Mouse (Mus musculus) myocyte (in vitro differentiated cells): Measurements from ENCODE around the gene Zc3h12c. TPM values are rescaled to one million over a fixed set of nuclear protein-coding genes. Genes with fewer than 3 reads are reported as not detected.

ENCODE experiments used
- H3K27me3 ChIP-seq: one replicate; pipeline ENCODE4 v1.6.1; 2011; ENCODE audit not compliant: control insufficient read depth, insufficient read depth, insufficient read length
- H3K36me3 ChIP-seq: one replicate; pipeline ENCODE4 v1.6.1; 2011; ENCODE audit not compliant: control insufficient read depth, insufficient read depth
- H3K4me2 ChIP-seq: one replicate; pipeline ENCODE4 v1.6.1; 2011; ENCODE audit warnings: low read depth, control low read depth
- H3K4me3 ChIP-seq: one replicate; pipeline ENCODE4 v1.5.1; 2011; ENCODE audit warnings: mild to moderate bottlenecking, control low read depth, moderate library complexity
- H3K79me2 ChIP-seq: one replicate; pipeline ENCODE4 v1.6.1; 2011; ENCODE audit not compliant: control insufficient read depth, insufficient read depth
- H3ac ChIP-seq: one replicate; pipeline ENCODE4 v1.6.1; 2011; ENCODE audit not compliant: control insufficient read depth, insufficient read length
- CEBPB ChIP-seq: IDR thresholded peaks from 2 replicates; pipeline ENCODE4 v1.6.1; 2011; ENCODE audit warnings: mild to moderate bottlenecking, moderate library complexity; ENCODE audit not compliant: poor library complexity, insufficient read depth, severe bottlenecking
- E2F4 ChIP-seq: IDR thresholded peaks from one replicate; pipeline ENCODE4 v1.6.1; 2011; ENCODE audit warnings: mild to moderate bottlenecking, control low read depth, moderate library complexity; ENCODE audit not compliant: insufficient read depth
- MAX ChIP-seq: IDR thresholded peaks from one replicate; pipeline ENCODE4 v1.6.1; 2011; ENCODE audit warnings: low read depth, mild to moderate bottlenecking, control low read depth
- MYOD1 ChIP-seq, 3 experiments: IDR thresholded peaks; one replicate each; pipeline ENCODE4 v1.6.1; 2011; ENCODE audit warnings: control low read depth in 2 of 3, low read depth in 2 of 3, mild to moderate bottlenecking in 2 of 3, moderate library complexity in 1 of 3; ENCODE audit not compliant: insufficient read length in 2 of 3, control insufficient read depth in 1 of 3
- MYOG ChIP-seq, 3 experiments: IDR thresholded peaks; one replicate each; pipeline ENCODE4 v1.6.1; 2011; ENCODE audit warnings: control low read depth in 2 of 3, low read depth in 2 of 3, mild to moderate bottlenecking in 2 of 3; ENCODE audit not compliant: insufficient read length in 2 of 3, control insufficient read depth in 1 of 3, insufficient read depth in 1 of 3
- POLR2A ChIP-seq: IDR thresholded peaks from one replicate; pipeline ENCODE4 v1.6.1; 2011; ENCODE audit warnings: low read depth, mild to moderate bottlenecking, control low read depth, moderate library complexity; ENCODE audit not compliant: insufficient read length
- POLR2AphosphoS2 ChIP-seq: IDR thresholded peaks from one replicate; pipeline ENCODE4 v1.6.1; 2011; ENCODE audit warnings: low read depth, control low read depth; ENCODE audit not compliant: insufficient read length
- REST ChIP-seq: IDR thresholded peaks from one replicate; pipeline ENCODE4 v1.6.1; 2011; ENCODE audit warnings: mild to moderate bottlenecking, control low read depth, moderate library complexity; ENCODE audit not compliant: insufficient read depth, insufficient read length
- SRF ChIP-seq: IDR thresholded peaks from one replicate; pipeline ENCODE4 v1.6.1; 2011; ENCODE audit warnings: low read depth; ENCODE audit not compliant: control insufficient read depth, insufficient read length
- TCF12 ChIP-seq: IDR thresholded peaks from one replicate; pipeline ENCODE4 v1.6.1; 2011; ENCODE audit warnings: mild to moderate bottlenecking, control low read depth; ENCODE audit not compliant: poor library complexity, insufficient read depth, severe bottlenecking
- TCF3 ChIP-seq: IDR thresholded peaks from one replicate; pipeline ENCODE4 v1.6.1; 2011; ENCODE audit warnings: low read depth, control low read depth; ENCODE audit not compliant: insufficient read length
- USF1 ChIP-seq: IDR thresholded peaks from one replicate; pipeline ENCODE4 v1.6.1; 2011; ENCODE audit warnings: low read depth, mild to moderate bottlenecking, control low read depth, moderate library complexity
- polyA plus RNA-seq: library from polyadenylated mRNA; unstranded; fragments of >200 nt; fragmentation: generic; extraction: Trizol; gene quantifications from one replicate; pipeline ENCODE4 v1.2.1, GENCODE M21; 2012; ENCODE audit warnings: missing spikeins

Zc3h12c gene
- polyA plus RNA-seq, 1 experiment: 1.2 TPM

DNA sequence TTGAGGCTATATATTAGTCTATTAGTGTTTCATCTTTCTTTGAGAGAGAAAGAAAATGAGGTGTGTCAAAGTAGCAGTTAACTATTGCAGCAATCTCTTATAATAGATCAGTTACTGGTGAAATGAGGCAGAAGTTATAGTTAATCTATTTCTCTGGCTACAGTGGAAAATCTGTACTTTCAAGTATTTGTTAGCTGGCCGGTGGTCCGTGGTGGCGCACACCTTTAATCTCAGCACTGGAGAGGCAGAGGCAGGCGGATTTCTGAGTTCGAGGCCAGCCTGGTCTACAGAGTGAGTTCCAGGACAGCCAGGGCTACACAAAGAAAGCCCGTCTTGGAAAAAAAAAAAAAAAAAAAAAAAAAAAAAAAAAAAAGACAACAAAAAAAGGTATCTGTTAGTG, 18.6 kb downstream of the Zc3h12c start:
- Histone ChIP-seq H3ac (no peak overlapping the region), H3K36me3 (no peaks in the 10 kb centered on the region), H3K27me3 (no peaks in the 10 kb centered on the region), H3K4me3 (no peak overlapping the region), H3K79me2 (peaks cover 59% of the 10 kb centered on the region), H3K4me2 (no peak overlapping the region)
- TF ChIP-seq POLR2AphosphoS2 (no peak), SRF (no peak), REST (no peak), MYOG (IDR thresholded peaks at IDR 0.05; ENCODE audit: control insufficient read depth in 1 of 3, insufficient read depth in 1 of 3, insufficient read length in 2 of 3, low read depth in 2 of 3) (no peak), USF1 (no peak), MAX (no peak), TCF3 (no peak), MYOD1 (IDR thresholded peaks at IDR 0.05; ENCODE audit: control insufficient read depth in 1 of 3, insufficient read length in 2 of 3, low read depth in 2 of 3) (no peak), CEBPB (no peak), TCF12 (no peak), E2F4 (no peak), POLR2A (no peak)

DNA sequence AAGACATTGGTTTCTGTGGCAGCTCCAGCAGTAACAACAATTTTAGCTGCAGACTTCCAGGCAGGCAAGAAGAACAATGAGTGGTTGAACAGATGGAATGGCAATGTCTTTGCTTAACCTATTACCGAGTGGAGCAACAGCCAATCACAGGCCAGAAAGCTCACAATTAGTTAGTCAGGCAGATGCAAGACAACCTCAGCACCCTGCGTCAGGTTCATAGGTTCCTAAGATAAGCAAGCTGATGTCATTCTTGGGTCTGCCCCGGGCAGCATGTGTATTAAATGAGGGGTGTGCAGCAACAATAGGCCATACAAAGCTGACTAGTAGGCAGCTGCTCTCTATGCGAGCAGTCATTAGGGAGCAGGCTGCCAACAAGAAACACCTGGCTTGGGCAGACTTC, 19.1 kb downstream of the Zc3h12c start:
- Histone ChIP-seq H3K4me2 (no peak overlapping the region), H3K36me3 (no peaks in the 10 kb centered on the region), H3ac (no peak overlapping the region), H3K4me3 (no peak overlapping the region), H3K79me2 (peaks cover 59% of the 10 kb centered on the region), H3K27me3 (no peaks in the 10 kb centered on the region)
- no peak for TF ChIP-seq REST
- TF ChIP-seq POLR2A: no peak
- no peak for TF ChIP-seq TCF12
- TF ChIP-seq USF1: no peak
- TF ChIP-seq MYOD1 (IDR thresholded peaks at IDR 0.05; ENCODE audit: control insufficient read depth in 1 of 3, insufficient read length in 2 of 3, low read depth in 2 of 3): peak in 2 of 3 experiments; percentile 17 to 21
- peak in 1 of 3 experiments; percentile 27 for TF ChIP-seq MYOG (IDR thresholded peaks at IDR 0.05; ENCODE audit: control insufficient read depth in 1 of 3, insufficient read depth in 1 of 3, insufficient read length in 2 of 3, low read depth in 2 of 3)
- TF ChIP-seq TCF3: no peak

DNA sequence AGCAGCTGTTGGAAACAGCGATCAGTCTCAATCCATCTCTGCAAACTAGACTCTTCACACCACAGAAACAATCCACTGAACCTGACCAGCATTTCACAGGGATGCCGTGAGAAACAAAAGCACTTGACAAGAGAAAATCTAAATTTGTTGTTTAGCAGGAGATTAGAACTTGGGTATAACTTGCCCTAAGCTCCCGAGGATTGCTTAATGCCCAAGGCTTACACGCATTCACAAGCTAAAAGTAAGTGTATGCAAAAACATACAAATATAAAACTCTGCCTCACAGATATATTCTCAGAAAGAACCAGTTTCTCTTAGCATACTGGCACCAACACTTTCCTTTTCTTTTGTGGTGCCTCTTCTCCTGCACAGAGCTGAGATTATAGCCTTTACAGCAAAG, 19.5 kb downstream of the Zc3h12c start:
- no peaks in the 10 kb centered on the region for H3K27me3 ChIP-seq

DNA sequence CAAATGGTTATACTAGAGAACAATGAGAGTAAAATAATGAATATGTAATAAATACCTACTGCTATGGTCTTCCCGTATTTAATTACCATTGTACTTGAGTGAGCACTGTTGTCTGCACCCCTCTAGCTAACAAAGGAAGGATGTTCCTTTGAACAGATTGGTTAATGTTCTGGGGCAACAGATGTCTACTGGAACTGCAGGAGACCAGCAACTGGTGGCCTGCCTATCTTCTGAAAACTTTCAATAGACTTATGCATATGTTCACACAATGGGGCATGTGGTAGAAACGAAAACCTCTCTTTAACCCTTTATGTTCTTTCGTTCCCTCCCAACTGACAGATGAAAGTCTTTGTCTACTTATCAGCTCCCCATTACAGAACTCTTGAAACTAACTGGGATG, 20.1 kb downstream of the Zc3h12c start:
- H3K27me3 ChIP-seq: no peaks in the 10 kb centered on the region
- no peak overlapping the region for H3K4me2 ChIP-seq
- no peaks in the 10 kb centered on the region for H3K36me3 ChIP-seq
- TF ChIP-seq CEBPB (no peak), USF1 (no peak), SRF (no peak), E2F4 (no peak), POLR2A (no peak), MAX (no peak), REST (no peak), POLR2AphosphoS2 (no peak), TCF3 (no peak), MYOD1 (IDR thresholded peaks at IDR 0.05; ENCODE audit: control insufficient read depth in 1 of 3, insufficient read length in 2 of 3, low read depth in 2 of 3) (no peak), TCF12 (no peak), MYOG (IDR thresholded peaks at IDR 0.05; ENCODE audit: control insufficient read depth in 1 of 3, insufficient read depth in 1 of 3, insufficient read length in 2 of 3, low read depth in 2 of 3) (no peak)
- no peak overlapping the region for H3K4me3 ChIP-seq
- H3ac ChIP-seq: no peak overlapping the region
- H3K79me2 ChIP-seq: peaks cover 57% of the 10 kb centered on the region

More for the DNA sequence above, 19.5 kb downstream of the Zc3h12c start:
- H3K79me2 ChIP-seq: peaks cover 59% of the 10 kb centered on the region
- TF ChIP-seq CEBPB (no peak), REST (no peak), MYOD1 (IDR thresholded peaks at IDR 0.05; ENCODE audit: control insufficient read depth in 1 of 3, insufficient read length in 2 of 3, low read depth in 2 of 3) (no peak), TCF12 (no peak), SRF (no peak), MAX (no peak), POLR2A (no peak), POLR2AphosphoS2 (no peak), E2F4 (no peak)
- H3K4me2 ChIP-seq: no peak overlapping the region
- H3K4me3 ChIP-seq: no peak overlapping the region
- H3ac ChIP-seq: no peak overlapping the region
- H3K36me3 ChIP-seq: no peaks in the 10 kb centered on the region

DNA sequence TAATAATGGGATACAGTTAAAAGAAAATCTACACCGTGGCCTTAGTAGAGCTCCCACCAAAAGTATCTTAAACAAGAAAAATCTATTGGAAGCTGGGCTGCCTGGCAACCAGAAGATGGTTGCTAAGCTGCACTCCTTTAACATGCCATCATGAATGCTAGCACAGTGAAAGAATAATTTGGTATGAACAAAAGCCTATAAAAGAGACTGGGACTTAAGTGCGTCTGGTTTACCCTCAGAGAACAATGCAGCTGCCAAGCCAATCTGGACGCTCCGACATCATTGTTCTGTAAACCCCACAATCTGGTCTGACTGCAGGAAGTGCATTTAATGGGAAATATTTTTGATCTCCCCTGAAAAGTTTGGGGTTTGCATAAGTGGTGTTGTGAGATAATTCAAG, 22.1 kb downstream of the Zc3h12c start:
- Histone ChIP-seq H3ac (no peak overlapping the region), H3K4me2 (no peak overlapping the region), H3K4me3 (no peak overlapping the region), H3K27me3 (no peaks in the 10 kb centered on the region), H3K79me2 (peaks cover 43% of the 10 kb centered on the region), H3K36me3 (no peaks in the 10 kb centered on the region)
- TF ChIP-seq POLR2A (no peak), TCF3 (no peak), CEBPB (no peak), MAX (no peak), MYOG (IDR thresholded peaks at IDR 0.05; ENCODE audit: control insufficient read depth in 1 of 3, insufficient read depth in 1 of 3, insufficient read length in 2 of 3, low read depth in 2 of 3) (no peak), SRF (no peak), USF1 (no peak)
